Mouse (Mus musculus) embryonic facial prominence, embryonic 13.5 days (tissue): ENCODE results near the gene Ms4a4d. TPM values are rescaled to one million over a fixed set of nuclear protein-coding genes. Genes with fewer than 3 reads are reported as not detected.

ENCODE experiments used
- ATAC-seq: fragments of 200-750 bp; cut with Nextera tagmentation; 2 replicates; pipeline ENCODE4 v1.8.0; 2017; ENCODE audit warnings: low read depth; ENCODE audit not compliant: insufficient number of reproducible peaks, insufficient read depth, low FRiP score, low TSS enrichment
- H3K27ac ChIP-seq: fragments of 300-500 bp; sonication (generic); 2 replicates; pipeline ENCODE4 v1.5.1; 2015; ENCODE audit warnings: moderate library complexity, mild to moderate bottlenecking, inconsistent platforms
- H3K27me3 ChIP-seq: fragments of 300-500 bp; sonication (generic); 2 replicates; pipeline ENCODE4 v1.6.1; 2015; ENCODE audit warnings: mild to moderate bottlenecking, inconsistent platforms
- H3K36me3 ChIP-seq: fragments of 300-500 bp; sonication (generic); 2 replicates; pipeline ENCODE4 v1.6.1; 2015; ENCODE audit warnings: mild to moderate bottlenecking, inconsistent platforms
- H3K4me1 ChIP-seq: fragments of 300-500 bp; sonication (generic); 2 replicates; pipeline ENCODE4 v1.6.1; 2015; ENCODE audit warnings: inconsistent platforms
- H3K4me2 ChIP-seq: fragments of 300-500 bp; sonication (generic); 2 replicates; pipeline ENCODE4 v1.6.1; 2015; ENCODE audit warnings: moderate library complexity, mild to moderate bottlenecking, inconsistent platforms
- H3K4me3 ChIP-seq: fragments of 300-500 bp; sonication (generic); 2 replicates; pipeline ENCODE4 v1.5.1; 2015; ENCODE audit warnings: mild to moderate bottlenecking, inconsistent platforms
- H3K9ac ChIP-seq: fragments of 300-500 bp; sonication (generic); 2 replicates; pipeline ENCODE4 v1.6.1; 2015; ENCODE audit warnings: mild to moderate bottlenecking, inconsistent platforms
- H3K9me3 ChIP-seq: fragments of 300-500 bp; sonication (generic); 2 replicates; pipeline ENCODE4 v1.6.1; 2016; ENCODE audit warnings: inconsistent platforms
- WGBS: fragments of 180-500 bp; shearing (Covaris S2); methylation state at CpG from one replicate; pipeline ENCODE4 v1.1.7; 2015; ENCODE audit warnings: mixed read lengths; 5-methylcytosine and 5-hydroxymethylcytosine counted together
- polyA plus RNA-seq: library from polyadenylated mRNA; unstranded; fragments of >200 nt; fragmentation: Nextera tagmentation; extraction: Ambion mirVana; gene quantifications from 2 replicates; pipeline ENCODE4 v1.2.1, GENCODE M21; 2015

Ms4a4d gene
- polyA plus RNA-seq, 1 experiment from 2014 or later, result 0.31 TPM

DNA sequence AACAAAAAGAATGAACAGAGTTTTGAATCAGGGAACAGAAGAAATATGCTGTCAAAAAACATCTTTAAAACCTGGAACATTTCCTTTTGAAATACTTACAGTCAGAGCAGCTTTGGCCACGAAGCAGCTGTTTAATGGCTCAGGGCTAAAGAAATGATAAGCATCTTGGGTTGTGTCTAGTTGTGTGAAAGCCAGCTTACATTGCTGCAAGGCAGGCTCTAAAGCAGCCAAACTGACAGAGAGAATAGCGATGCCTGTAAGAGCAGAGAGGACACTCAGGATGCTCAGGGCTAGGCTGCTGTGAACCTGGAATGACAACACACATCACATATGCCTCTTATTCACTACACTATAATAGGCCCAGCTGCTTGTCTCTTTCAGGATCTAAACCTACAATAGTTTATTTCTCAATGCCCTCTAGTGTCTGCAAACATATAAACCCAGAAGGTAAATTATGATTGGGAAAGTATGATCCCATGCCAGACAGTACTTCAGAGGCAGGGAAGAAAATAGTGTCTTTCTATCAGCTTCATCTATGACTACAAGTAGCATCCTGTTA lies 53.4 kb downstream of the Ms4a4d start:
- no peak for ATAC-seq
- H3K36me3 ChIP-seq, result no peaks in the 10 kb centered on the region
- H3K9me3 ChIP-seq, result no peaks in the 10 kb centered on the region
- no peak overlapping the region for H3K4me2 ChIP-seq
- WGBS, result 57% methylated on average over 2 of the region's 2 CpGs
- no peaks in the 10 kb centered on the region for H3K4me1 ChIP-seq
- no peak overlapping the region for H3K27ac ChIP-seq
- H3K9ac ChIP-seq, result no peak overlapping the region
- H3K4me3 ChIP-seq, result no peak overlapping the region
- H3K27me3 ChIP-seq, result no peaks in the 10 kb centered on the region

DNA sequence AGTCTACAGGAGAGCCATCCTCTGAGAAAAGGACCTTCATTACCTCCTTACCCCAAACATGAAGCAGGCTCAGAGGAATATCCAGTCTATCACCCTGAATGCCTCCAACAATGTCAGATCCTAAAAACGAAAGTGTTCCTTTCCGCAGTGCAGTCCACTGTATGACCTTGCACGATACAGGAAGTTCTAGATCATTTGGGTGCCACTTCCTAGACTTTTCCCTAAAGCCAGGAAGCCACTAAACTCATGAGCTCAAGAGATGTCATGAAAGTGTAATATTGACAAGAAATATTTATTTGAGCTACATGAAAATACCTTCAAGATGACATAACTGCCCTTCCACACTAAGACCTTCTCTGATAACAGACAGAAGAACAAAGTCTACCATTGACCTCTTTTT lies 64.7 kb downstream of the Ms4a4d start:
- H3K27ac ChIP-seq, result no peak overlapping the region
- WGBS, result 90% methylated on average over 3 of the region's 3 CpGs
- H3K36me3 ChIP-seq, result no peaks in the 10 kb centered on the region
- H3K27me3 ChIP-seq, result no peaks in the 10 kb centered on the region
- no peak overlapping the region for H3K4me2 ChIP-seq
- ATAC-seq, result no peak
- H3K4me1 ChIP-seq, result no peaks in the 10 kb centered on the region
- no peak overlapping the region for H3K4me3 ChIP-seq
- no peak overlapping the region for H3K9ac ChIP-seq
- no peaks in the 10 kb centered on the region for H3K9me3 ChIP-seq

DNA sequence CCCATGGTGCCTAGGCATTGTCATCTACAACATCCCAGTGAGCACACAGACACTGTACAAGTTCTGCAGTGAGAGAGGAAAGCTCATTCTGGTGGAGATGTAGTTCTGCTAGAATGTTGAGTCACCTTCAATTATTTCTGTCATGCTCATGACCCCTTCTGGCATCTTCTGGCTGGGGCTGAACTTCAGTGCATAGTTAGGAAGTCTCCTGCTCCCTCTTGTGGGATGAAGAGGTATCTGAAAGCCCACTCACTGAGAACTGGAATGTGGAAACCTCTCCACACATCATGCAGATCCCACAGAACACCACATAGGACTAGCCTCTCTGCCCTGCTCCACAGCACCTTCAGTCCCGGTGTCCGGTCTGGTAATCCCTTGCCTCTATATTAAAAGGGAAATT lies 65.4 kb downstream of the Ms4a4d start:
- H3K27me3 ChIP-seq, result no peaks in the 10 kb centered on the region
- no peak overlapping the region for H3K4me3 ChIP-seq
- ATAC-seq, result no peak
- H3K36me3 ChIP-seq, result no peaks in the 10 kb centered on the region
- H3K9ac ChIP-seq, result no peak overlapping the region
- no peaks in the 10 kb centered on the region for H3K4me1 ChIP-seq
- no peak overlapping the region for H3K4me2 ChIP-seq
- WGBS, result 93% methylated on average over 2 of the region's 2 CpGs
- no peak overlapping the region for H3K27ac ChIP-seq
- H3K9me3 ChIP-seq, result no peaks in the 10 kb centered on the region

DNA sequence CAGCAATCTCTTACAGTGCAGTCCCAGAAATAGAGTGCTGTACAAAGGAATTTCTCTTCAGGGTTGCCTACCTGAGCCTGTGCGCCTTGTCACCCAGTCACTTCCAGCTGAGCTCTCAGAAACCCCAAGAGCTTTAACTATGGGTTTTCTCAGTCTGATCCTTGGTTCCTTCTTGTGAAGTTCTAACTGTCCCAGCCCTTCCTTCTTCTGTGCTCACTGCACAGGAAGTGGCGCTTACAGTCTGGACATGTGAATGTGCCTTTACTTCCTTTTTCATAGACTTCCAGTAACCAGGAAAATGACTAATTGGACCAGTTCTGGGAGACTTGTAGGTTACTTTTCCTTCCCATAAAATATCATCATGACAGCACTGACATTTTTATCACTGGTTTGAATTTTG lies 68.0 kb downstream of the Ms4a4d start, which contains the start of gene Ms4a6d:
Ms4a6d (minus strand) TSS at position 247 of the 400 bp plus-strand sequence.
- H3K27me3 ChIP-seq, result no peaks in the 10 kb centered on the region
- no peak within 1 kb of the TSS for H3K9ac ChIP-seq
- no peaks in the 10 kb centered on the region for H3K36me3 ChIP-seq
- 79% methylated on average over 2 of the region's 2 CpGs for WGBS
- H3K4me2 ChIP-seq, result no peak within 1 kb of the TSS
- H3K27ac ChIP-seq, result no peak within 1 kb of the TSS
- ATAC-seq, result no peak
- no peaks in the 10 kb centered on the region for H3K4me1 ChIP-seq
- H3K9me3 ChIP-seq, result no peaks in the 10 kb centered on the region
- H3K4me3 ChIP-seq, result no peak within 1 kb of the TSS

Other genes with a start within 250 kb of the Ms4a4d start
- gene Ms4a14, start 222.3 kb upstream of the Ms4a4d start, polyA plus RNA-seq, result not detected in 2 replicates
- gene Ms4a7, start 200.7 kb upstream of the Ms4a4d start, polyA plus RNA-seq, result 3.2 and 3.5 TPM in 2 replicates
- gene Ms4a4a, start 161.3 kb upstream of the Ms4a4d start, polyA plus RNA-seq, result 3.2 and 4.6 TPM in 2 replicates
- gene Ms4a4c, start 132.0 kb upstream of the Ms4a4d start, polyA plus RNA-seq, result 0.52 and 0.59 TPM in 2 replicates
- 0.13 TPM in 1 of 2 replicates, not detected in the other for gene Ms4a4b, start 93.2 kb upstream of the Ms4a4d start, polyA plus RNA-seq
- 4.8 and 5.4 TPM in 2 replicates for gene Ms4a6c, start 67.4 kb upstream of the Ms4a4d start, polyA plus RNA-seq
- gene Gm8369, start 50.9 kb upstream of the Ms4a4d start, polyA plus RNA-seq, result not detected in 2 replicates
- 5.8 TPM in 2 replicates for gene Ms4a6b, start 20.3 kb upstream of the Ms4a4d start, polyA plus RNA-seq
- 2.8 and 4.0 TPM in 2 replicates for gene Ms4a6d, start 68.0 kb downstream of the Ms4a4d start, polyA plus RNA-seq
- 0.32 and 0.49 TPM in 2 replicates for gene Ms4a2, start 86.9 kb downstream of the Ms4a4d start, polyA plus RNA-seq
- 0.28 TPM in 1 of 2 replicates, not detected in the other for gene Ms4a3, start 104.0 kb downstream of the Ms4a4d start, polyA plus RNA-seq
- not detected in 2 replicates for gene Oosp2, start 123.8 kb downstream of the Ms4a4d start, polyA plus RNA-seq
- gene Oosp1, start 154.3 kb downstream of the Ms4a4d start, polyA plus RNA-seq, result not detected in 2 replicates
- not detected in 2 replicates for gene Oosp3, start 160.3 kb downstream of the Ms4a4d start, polyA plus RNA-seq
- gene Gif, start 210.8 kb downstream of the Ms4a4d start, polyA plus RNA-seq, result not detected in 2 replicates
- 45.9 and 49.4 TPM in 2 replicates for gene Mrpl16, start 233.6 kb downstream of the Ms4a4d start, polyA plus RNA-seq